Mouse (Mus musculus): Measurements from ENCODE around the gene Xrcc1.

DNA sequence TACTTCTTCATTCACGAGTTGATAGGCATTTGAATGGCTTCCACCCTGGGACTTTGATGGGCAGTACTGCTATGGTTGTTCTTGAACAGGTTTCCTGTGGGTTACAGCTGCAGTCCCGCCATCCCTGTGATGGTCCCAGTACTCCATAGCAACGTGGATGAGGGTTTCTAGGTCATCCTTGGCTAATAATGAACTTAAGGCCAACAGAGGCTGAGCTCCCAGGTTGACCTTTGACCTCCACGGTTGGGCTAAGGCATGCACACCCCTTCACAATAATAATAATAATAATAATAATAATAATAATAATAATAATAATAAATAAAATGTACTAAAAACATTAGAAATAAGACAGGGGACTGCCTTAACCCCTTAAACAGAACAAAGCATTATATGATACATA lies 52.0 kb downstream of the Xrcc1 start:
- no peak for TF ChIP-seq JUN (IDR thresholded peaks at IDR 0.05; ENCODE audit: insufficient read depth, low read depth, low read length)
- no peak for TF ChIP-seq POLR2AphosphoS2 (IDR thresholded peaks at IDR 0.05; ENCODE audit: low read depth, low read length)
- no peak for TF ChIP-seq RAD21 (IDR thresholded peaks at IDR 0.05; ENCODE audit: low read depth, low read length)
- no peak for TF ChIP-seq POLR2A (IDR thresholded peaks at IDR 0.05; ENCODE audit: low read depth, low read length)
- TF ChIP-seq ZMIZ1 (IDR thresholded peaks at IDR 0.05; ENCODE audit: low read depth, low read length) = no peak
- TF ChIP-seq ZNF384 (IDR thresholded peaks at IDR 0.05; ENCODE audit: low read depth, low read length) = no peak
- no peak for TF ChIP-seq TBP (conservative IDR thresholded peaks at IDR 0.05; ENCODE audit: low read depth, low read length)
- no peak for TF ChIP-seq CTCF (conservative IDR thresholded peaks at IDR 0.05 in 1 of 2, IDR thresholded peaks at IDR 0.05 in 1 of 2; ENCODE audit: low read depth in 2 of 2, low read length in 2 of 2)
- TF ChIP-seq CHD1 (IDR thresholded peaks at IDR 0.05; ENCODE audit: low read depth, low read length) = no peak
- TF ChIP-seq NELFE (IDR thresholded peaks at IDR 0.05; ENCODE audit: low read depth, low read length) = no peak
